Mouse (Mus musculus) brain, embryonic 14.5 days (tissue): Measurements from ENCODE around the gene Gm9573. TPM values are rescaled to one million over a fixed set of nuclear protein-coding genes. Genes with fewer than 3 reads are reported as not detected.

ENCODE experiments used
- DNase-seq: peaks from one replicate; pipeline ENCODE4 v3.0.0-alpha.2; 2011; ENCODE audit warnings: low read depth
- CTCF ChIP-seq: fragments of 200-500 bp; IDR thresholded peaks from 2 replicates; pipeline ENCODE4 v1.5.1; 2012; ENCODE audit warnings: inconsistent platforms, mild to moderate bottlenecking, moderate library complexity, borderline replicate concordance; ENCODE audit not compliant: insufficient read depth, insufficient read length; ENCODE audit errors: extremely low read depth
- POLR2A ChIP-seq: fragments of 200-500 bp; IDR thresholded peaks from 2 replicates; pipeline ENCODE4 v1.6.1; 2012; ENCODE audit warnings: mild to moderate bottlenecking, inconsistent platforms, borderline replicate concordance; ENCODE audit not compliant: poor library complexity, insufficient read depth, insufficient read length, severe bottlenecking; ENCODE audit errors: extremely low read depth
- polyA plus RNA-seq: library from polyadenylated mRNA; depleted of rRNA; stranded (reverse); fragments of >200 nt; gene quantifications from 2 replicates; pipeline ENCODE4 v1.2.3, GENCODE M21; 2012; rRNA removed

The Gm9573 gene
- polyA plus RNA-seq: not detected in 2 replicates

DNA sequence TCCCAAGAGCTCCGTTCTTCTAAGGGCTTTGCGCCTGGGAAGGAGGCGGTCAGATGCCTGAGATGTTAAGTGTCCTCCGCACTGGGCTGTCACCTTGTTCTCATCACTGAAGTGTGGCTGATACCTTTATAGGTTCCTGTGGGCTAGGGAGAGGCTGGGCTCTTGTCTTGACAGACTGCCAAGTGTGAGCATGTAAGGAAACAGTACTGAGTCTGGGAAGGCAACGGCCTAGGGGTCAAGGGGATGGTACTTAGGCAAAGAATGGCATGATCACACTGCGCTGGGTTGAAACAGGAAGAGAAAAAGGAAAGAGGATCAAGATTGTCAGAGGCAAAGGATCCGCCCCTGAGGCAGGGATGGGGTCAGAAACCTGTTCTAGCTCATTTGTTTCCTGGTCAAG is at the start of gene Gm9573:
Gm9573 (minus strand) TSS at position 101 of the 400 bp plus-strand sequence.
- TF ChIP-seq CTCF (no peak), POLR2A (no peak)
- no peak for DNase-seq

DNA sequence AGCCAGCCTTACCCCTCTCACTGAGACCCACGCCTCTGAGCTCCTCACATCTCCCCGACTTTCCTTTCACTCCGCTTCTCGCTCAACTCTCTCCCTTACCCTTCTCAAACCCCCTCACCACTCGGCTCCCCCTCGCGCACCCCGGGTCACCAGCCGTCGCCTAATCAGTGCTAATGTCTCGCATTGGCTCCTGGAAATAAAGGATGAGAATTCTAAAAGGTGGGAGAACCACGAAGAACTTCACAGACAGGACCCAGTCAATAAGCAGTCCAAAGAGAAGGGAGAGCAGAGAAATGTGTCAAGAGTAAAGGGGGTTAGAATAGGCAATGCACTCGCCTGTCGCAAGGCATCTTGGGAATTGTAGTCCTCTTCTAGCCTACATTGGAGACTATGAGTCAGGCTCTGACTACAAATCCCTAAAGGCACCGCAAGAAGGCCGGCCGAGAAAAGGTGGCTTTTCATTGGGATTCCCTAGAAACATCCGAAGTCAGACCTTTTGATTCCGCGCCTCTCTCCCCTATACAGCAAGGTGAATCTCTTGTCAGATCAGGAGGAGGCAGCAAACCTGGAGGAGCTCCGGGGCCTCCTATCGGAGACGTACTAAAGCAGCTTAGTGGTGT is 47.1 kb upstream of the Gm9573 start, which contains the start of gene Gtf2h4:
Gtf2h4 (minus strand) TSS at position 324 of the 620 bp plus-strand sequence.
- TF ChIP-seq POLR2A: no peak
- DNase-seq: peak; percentile 99

DNA sequence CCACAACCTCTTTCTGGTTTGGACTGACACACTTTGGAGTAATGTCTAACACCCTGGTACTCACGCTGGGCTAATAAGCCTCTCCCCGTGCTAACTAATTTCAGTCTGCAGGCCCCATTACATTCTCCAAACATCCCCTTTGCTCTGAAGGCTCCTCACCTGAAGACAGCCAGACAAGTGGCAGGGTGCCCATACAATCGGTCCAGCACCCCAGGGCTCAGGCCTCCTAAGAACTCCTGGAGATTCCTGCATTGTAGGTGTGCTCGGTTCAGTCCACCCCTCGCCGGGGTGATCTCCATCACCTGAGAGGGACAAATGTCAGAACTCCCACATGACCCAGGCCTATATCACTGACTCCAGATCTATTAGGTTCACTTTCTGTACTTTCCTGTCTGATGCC is 46.1 kb upstream of the Gm9573 start:
- TF ChIP-seq POLR2A (no peak), CTCF (no peak)
- DNase-seq: no peak

DNA sequence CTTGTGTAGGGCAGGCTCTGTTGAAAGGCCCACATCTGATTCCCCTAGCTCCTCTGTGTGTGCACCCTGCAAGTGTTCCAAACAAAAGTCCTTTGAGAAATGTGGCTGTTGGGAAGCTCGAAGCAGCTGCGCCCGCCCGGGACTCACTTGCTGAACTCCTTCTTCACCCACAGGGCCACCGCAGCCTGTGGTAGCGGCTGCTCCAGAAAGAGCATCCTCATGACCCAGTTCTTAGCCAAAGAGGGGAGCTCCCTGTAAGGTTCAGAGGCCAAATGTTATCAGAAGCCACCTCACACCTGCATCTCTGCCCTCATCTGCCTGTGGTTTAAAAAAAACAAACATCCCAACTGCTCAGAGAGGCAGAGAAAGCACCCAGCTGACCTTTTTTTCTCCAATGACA is 45.4 kb upstream of the Gm9573 start:
- no peak for DNase-seq
- TF ChIP-seq POLR2A (no peak), CTCF (no peak)

DNA sequence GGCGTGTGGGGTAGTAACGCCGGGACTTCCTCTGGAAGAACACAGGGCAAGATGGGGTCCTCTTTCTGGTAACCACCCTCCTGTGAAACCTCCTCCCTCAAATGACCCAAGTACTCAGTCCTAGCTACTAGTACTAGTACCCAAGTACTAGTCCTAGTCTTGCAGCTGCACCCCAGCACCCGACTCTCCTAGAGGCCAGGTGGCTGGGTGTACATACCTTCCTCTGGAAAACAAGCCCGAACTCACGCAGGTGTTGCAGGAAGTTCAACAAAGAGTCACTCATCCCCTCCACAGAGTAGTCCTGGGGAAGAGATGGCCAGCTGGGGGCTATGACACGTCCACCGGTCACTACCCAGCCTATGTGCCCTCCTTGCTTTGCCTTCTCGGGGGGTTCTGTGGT is 43.3 kb upstream of the Gm9573 start:
- DNase-seq: no peak
- TF ChIP-seq CTCF: no peak
- TF ChIP-seq POLR2A: no peak

DNA sequence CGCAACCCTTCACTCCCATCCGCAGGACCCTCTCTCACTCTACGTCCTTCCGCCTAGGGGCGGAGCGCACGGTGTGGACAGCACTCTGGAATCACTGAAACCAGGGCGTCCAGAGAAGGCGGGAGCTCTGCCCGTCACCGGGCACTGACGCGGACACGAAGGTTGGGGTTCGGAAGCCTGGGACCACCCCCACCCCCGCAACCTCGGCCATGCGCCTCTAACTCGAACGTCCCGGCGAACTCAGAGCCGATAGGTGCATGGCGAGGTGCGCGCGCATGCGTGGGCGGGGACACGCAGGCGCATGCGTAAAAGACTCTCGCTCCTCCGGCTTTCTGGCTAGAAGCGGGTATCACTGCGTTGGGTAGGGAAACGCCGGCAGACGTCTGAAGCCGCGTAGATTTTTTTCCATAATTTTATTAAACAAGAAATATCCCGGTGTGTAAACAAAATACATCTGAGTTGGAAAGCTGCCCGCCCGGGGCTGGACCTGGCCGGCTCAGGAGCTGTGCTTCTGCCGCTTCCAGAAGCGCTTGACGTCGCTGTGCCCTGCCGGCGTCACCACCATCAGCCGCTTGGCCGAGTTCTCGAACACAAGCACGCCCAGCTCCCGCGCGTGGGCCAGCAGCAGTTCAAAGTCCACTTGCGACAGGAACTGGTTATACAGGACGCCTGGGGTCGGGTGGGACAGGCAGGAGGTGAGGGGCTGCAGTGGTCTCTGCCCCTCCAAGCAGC is 41.1 kb upstream of the Gm9573 start, which contains the start of gene Vars2:
Vars2 (minus strand) TSS at position 259 of the 732 bp plus-strand sequence.
- TF ChIP-seq CTCF: no peak
- TF ChIP-seq POLR2A: peak; percentile 36; the same call in 1 of the 2 replicates
- DNase-seq: peak; percentile 97

DNA sequence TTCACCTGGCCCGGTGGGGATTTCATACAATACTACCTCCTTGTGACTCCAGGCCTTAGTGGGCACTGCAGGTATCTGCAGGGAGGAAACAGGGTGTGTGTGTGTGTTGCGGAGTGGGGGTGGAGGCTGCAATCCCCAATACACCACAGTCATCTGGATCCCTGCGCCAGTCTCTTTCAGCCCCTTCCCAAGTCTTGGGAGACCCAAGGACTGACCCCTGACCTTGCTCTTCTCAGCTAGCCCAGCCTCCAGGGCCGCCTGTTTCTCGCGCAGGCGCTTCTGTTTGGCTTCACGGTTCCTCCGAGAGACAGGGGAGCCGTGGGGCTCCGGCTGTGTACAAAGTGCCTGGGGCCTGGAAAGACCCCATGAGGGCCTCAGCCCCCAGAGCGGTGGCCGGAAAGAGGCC is 40.4 kb upstream of the Gm9573 start:
- TF ChIP-seq CTCF (no peak), POLR2A (no peak)
- DNase-seq: no peak

DNA sequence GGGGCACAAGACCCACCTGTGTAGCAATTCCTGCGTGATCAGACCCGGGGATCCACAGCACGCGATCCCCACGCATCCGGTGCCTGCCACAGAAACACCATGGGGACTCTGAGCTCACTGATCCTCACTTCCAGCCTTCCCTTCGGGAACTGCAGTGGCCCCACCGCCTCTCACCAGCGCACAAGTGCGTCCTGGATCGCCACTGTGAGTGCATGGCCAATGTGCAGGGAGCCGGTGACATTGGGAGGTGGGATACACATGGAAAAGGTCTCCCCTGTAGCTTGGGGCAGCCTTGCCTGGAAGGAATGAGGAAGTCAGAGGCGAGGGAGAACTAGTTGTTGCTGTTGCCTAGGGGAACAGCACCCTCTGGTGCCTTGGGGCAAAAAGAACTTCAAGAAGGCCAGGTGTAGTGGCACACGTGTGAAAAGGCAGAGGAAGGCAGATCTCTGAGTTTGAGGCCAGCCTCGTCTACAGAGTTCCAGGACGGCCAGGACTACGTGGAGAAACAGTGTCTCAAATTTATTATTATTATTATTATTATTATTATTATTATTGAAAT is 39.6 kb upstream of the Gm9573 start:
- DNase-seq: peak; percentile 20
- TF ChIP-seq CTCF (no peak), POLR2A (no peak)

DNA sequence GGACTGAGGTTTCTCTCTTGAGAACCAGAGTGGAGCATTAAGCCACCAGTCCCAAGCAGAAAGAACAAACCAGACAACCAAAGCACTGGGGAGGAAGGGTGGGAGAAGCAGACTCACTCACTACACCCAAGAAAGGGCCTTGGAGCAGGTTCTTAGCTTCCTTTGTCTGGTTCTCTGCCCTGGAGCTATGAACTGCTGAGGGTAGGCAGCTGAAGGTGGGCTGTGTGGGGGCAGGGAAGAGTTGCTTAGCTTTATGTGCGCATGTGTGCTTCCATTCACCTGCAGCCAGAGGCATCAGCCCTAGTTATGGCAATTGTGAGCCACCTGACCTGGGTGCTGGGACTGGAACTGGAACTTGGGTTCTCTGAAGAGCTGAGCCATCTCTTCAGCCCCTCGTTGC is 26.6 kb upstream of the Gm9573 start:
- DNase-seq: no peak
- TF ChIP-seq CTCF: no peak
- TF ChIP-seq POLR2A: no peak

DNA sequence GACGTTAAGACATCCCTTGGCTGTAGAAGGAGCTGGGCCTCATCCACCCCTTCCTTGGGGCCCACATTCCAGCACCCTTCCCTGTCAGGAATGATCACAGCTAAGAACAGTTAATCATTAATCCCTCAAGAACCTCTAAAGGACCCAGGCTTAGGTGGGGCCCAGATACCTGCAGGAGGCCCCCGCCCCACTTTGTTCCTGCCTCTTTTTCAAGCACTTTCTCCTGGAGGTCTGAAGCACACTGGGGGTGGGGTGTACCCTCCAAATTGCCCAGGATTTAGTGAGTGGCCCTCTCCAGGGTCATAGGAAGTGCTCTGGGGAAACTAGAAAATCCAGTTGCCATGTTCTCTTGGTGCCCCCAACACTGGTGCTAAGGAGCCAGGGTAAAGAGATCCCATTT is 23.0 kb upstream of the Gm9573 start:
- no peak for DNase-seq
- TF ChIP-seq POLR2A (no peak), CTCF (no peak)

DNA sequence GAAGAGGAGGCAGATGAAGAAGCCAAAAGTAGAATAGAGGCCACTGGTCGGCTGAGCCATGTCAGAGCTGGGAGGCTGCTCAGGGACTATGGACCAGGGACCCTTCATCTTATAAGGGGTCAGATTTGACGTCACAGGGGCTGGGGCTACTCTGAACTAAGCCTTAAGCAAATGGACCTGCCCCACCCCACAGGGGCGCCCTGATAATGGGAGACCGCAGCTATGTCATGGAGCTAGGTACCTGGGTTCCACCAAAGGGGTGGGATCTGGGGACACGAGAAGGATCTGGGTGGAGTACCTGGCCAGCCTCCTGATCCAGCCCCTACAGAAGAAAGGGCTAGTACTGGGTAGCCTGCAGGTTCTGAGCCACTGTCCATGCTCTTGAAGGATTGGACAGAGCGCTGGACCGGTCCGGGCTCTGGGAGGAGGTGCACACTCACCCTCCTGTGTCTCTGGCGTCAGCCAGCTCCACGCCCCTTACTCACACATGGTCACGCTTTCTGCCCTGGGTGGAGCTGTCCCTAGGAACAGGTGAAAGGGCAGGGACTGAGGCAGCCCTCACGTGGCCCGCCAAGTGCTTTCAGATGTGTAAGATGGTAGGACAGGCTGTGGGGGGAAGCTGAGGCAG is 17.3 kb upstream of the Gm9573 start, which contains the start of gene Mucl3:
Mucl3 (minus strand) TSS at position 87 of the 628 bp plus-strand sequence.
- DNase-seq: no peak
- TF ChIP-seq POLR2A (no peak), CTCF (no peak)

DNA sequence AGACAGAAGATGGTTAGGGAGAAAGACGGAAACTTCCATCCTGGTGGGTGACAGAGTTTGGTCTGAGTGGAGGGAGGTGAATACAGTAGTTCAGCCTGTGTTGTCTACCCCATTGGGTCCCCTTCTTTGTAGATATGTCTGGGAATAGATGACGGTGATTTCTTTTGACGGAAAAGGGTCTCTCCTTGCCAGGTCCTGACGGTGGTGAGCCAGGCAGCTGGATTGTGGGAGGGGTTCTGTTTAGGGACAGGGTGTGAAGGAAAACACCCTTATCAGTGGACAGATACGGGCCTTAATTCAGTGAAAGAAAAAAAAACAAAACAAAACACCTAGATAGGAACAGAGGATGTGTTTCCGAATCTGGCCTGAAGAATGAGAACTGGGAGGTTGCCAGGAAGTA is 12.9 kb upstream of the Gm9573 start:
- no peak for DNase-seq
- TF ChIP-seq CTCF: no peak
- no peak for TF ChIP-seq POLR2A
